Comparison of ENCODE assay signal across 8 mouse cellular contexts in the genomic region with DNA sequence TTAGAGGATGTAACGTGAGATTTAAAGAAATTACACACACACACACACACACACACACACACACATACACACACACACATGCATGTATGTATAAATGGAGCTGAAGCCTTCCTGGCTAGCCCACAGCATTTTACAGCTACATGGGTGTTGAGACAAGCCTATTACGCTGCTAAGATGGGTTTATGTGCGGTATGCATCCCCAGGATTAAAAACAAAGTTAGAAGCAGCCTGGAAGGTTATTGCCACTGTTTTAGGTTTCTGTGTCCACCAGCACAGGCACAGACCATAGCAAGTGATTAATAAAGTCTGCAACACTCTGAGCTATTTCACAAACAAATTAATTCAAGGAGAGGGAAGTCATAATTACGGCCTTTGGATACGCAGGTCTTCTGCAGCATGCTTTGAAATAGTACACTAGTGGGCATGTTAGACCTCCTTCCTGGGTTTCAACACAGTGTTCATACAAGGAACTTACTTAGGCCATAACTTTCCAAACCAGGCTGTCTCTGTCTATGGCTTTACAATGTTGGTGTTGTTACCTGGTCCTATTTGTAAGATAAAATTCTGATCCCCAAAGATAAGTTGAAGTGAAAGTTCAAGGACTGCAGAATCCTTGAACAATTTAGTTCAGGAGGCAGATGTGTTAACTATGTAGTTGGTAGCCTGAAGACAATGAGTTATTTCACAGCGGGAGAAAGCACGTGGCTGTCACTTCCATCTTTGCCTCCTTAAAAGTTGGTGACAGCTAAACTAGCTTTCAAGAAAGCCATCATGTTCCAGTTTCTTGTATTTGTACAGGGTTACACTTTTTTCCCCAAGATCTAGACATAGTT. TPM values are rescaled to one million over a fixed set of nuclear protein-coding genes. Genes with fewer than 3 reads are reported as not detected.
A peak's percentile ranks its signal among the peaks of the same experiment; 100 is the strongest.
DNase-seq lines count a peak whose midpoint lies in the region; ATAC-seq lines count a peak whose summit lies in the region.

No protein-coding gene starts in this region.

- no peaks in the 10 kb centered on the region for H3K9me3 ChIP-seq in embryonic facial prominence, embryonic 12.5 days
- H3K9me3 ChIP-seq in intestine, embryonic 14.5 days (ENCODE audit: control insufficient read depth, low read length), result no peaks in the 10 kb centered on the region
- no peaks in the 10 kb centered on the region for H3K9me3 ChIP-seq in neural tube, embryonic 11.5 days (ENCODE audit: control insufficient read depth, low read length)

- H3K4me1 ChIP-seq in embryonic facial prominence, embryonic 12.5 days, result peaks cover 36% of the 10 kb centered on the region
- H3K4me1 ChIP-seq in intestine, embryonic 14.5 days (replicated peaks; ENCODE audit: control insufficient read depth, insufficient read depth, low read length), result peaks cover 45% of the 10 kb centered on the region
- H3K4me1 ChIP-seq in neural tube, embryonic 11.5 days (ENCODE audit: control insufficient read depth, insufficient read depth, low read length), result 0 out of 2 replicates have a peak, but pooled peaks cover 7% of the 10 kb centered on the region

- peak overlapping the region; percentile 59 for H3K4me2 ChIP-seq in embryonic facial prominence, embryonic 12.5 days (replicated peaks)
- H3K4me2 ChIP-seq in intestine, embryonic 14.5 days (ENCODE audit: low read length), result peak overlapping the region; percentile 81
- peak overlapping the region; percentile 74 for H3K4me2 ChIP-seq in neural tube, embryonic 11.5 days (ENCODE audit: low read depth)

- H3K27me3 ChIP-seq in embryonic facial prominence, embryonic 12.5 days, result no peaks in the 10 kb centered on the region
- H3K27me3 ChIP-seq in intestine, embryonic 14.5 days (replicated peaks; ENCODE audit: control insufficient read depth, insufficient read depth, low read length), result no peaks in the 10 kb centered on the region
- H3K27me3 ChIP-seq in neural tube, embryonic 11.5 days (ENCODE audit: control insufficient read depth, insufficient read depth, low read length), result no peaks in the 10 kb centered on the region

- ATAC-seq in CD4-positive, CD25-positive, alpha-beta regulatory T cell, adult 4 months, result no peak
- no peak for ATAC-seq in embryonic facial prominence, embryonic 12.5 days (ENCODE audit: insufficient number of reproducible peaks, insufficient read depth, low FRiP score, low TSS enrichment)
- ATAC-seq in intestine, embryonic 14.5 days (replicated peaks; ENCODE audit: low FRiP score, low TSS enrichment, low read depth), result no peak
- ATAC-seq in neural tube, embryonic 11.5 days (ENCODE audit: insufficient read depth, low FRiP score, low TSS enrichment), result no peak

- peak overlapping the region; percentile 95 for H3K9ac ChIP-seq in embryonic facial prominence, embryonic 12.5 days
- H3K9ac ChIP-seq in intestine, embryonic 14.5 days (ENCODE audit: low read length), result peak overlapping the region; percentile 89
- H3K9ac ChIP-seq in neural tube, embryonic 11.5 days (ENCODE audit: low read length), result peak overlapping the region; percentile 96

- peak; percentile 48 for DNase-seq in CD4-positive, CD25-positive, alpha-beta regulatory T cell, adult 2 months (ENCODE audit: low read depth, low spot score)
- peak; percentile 52 for DNase-seq in 3134 (ENCODE audit: extremely low read depth, insufficient read length, low spot score)
- DNase-seq in intestine, embryonic 14.5 days (ENCODE audit: low spot score), result peak; percentile 65
- DNase-seq in neural tube, embryonic 11.5 days (ENCODE audit: low spot score), result peak; percentile 30
- no peak for DNase-seq in cerebellum, adult 9-11 months
- no peak for DNase-seq in cerebellum, adult 8-10 months

- no peaks in the 10 kb centered on the region for H3K36me3 ChIP-seq in embryonic facial prominence, embryonic 12.5 days
- no peaks in the 10 kb centered on the region for H3K36me3 ChIP-seq in intestine, embryonic 14.5 days (ENCODE audit: control insufficient read depth, insufficient read depth, low read length)
- no peaks in the 10 kb centered on the region for H3K36me3 ChIP-seq in neural tube, embryonic 11.5 days (ENCODE audit: control insufficient read depth, insufficient read depth, low read length)

- H3K27ac ChIP-seq in embryonic facial prominence, embryonic 12.5 days, result peak overlapping the region; percentile 96
- H3K27ac ChIP-seq in intestine, embryonic 14.5 days (ENCODE audit: low read depth), result peak overlapping the region; percentile 99
- H3K27ac ChIP-seq in neural tube, embryonic 11.5 days (ENCODE audit: low read depth, low read length), result no peak overlapping the region

- WGBS in embryonic facial prominence, embryonic 12.5 days, result 14% methylated on average over 7 of the region's 7 CpGs
- WGBS in intestine, embryonic 14.5 days, result 11% methylated on average over 7 of the region's 7 CpGs
- 42% methylated on average over 7 of the region's 7 CpGs for WGBS in neural tube, embryonic 11.5 days

- peak overlapping the region; percentile 91 for H3K4me3 ChIP-seq in embryonic facial prominence, embryonic 12.5 days
- peak overlapping the region; percentile 79 for H3K4me3 ChIP-seq in intestine, embryonic 14.5 days (ENCODE audit: low read depth, low read length)
- H3K4me3 ChIP-seq in neural tube, embryonic 11.5 days (ENCODE audit: low read depth, low read length), result peak overlapping the region; percentile 78

RNA-seq across cellular contexts. Expression of a gene that starts 29.7 kb away (rescaled TPM):
- polyA plus RNA-seq in CD4-positive, CD25-positive, alpha-beta regulatory T cell, adult 4 months (2017; shearing (Covaris generic)), result 1,000 to 10,000 TPM in 1 of 2 experiments, 100 to 1,000 TPM in 1; 862 to 1,011 TPM
- 63.7 and 74.3 TPM in 2 replicates for polyA plus RNA-seq in embryonic facial prominence, embryonic 12.5 days (2016; fragmentation: Nextera tagmentation; extraction: Ambion mirVana)
- 135 and 141 TPM in 2 replicates for polyA plus RNA-seq in intestine, embryonic 14.5 days (2014; fragmentation: Nextera tagmentation; extraction: Ambion mirVana)
- polyA plus RNA-seq in neural tube, embryonic 11.5 days (2014; fragmentation: Nextera tagmentation; extraction: Ambion mirVana), result 56.1 and 57.7 TPM in 2 replicates

Comparison
In these comparisons a context has a peak if more than half of its experiments do, and no peak if none do; other contexts are left out.
1. DNase-seq: peak in CD4-positive, CD25-positive, alpha-beta regulatory T cell, adult 2 months (single experiment), 3134 (single experiment), intestine, embryonic 14.5 days (single experiment) and neural tube, embryonic 11.5 days (single experiment); none in cerebellum, adult 9-11 months (single experiment) and cerebellum, adult 8-10 months (single experiment).
2. Peak in every context shown above with its lines, with median percentiles within 50 percentile points of each other: H3K4me2 ChIP-seq, H3K4me3 ChIP-seq and H3K9ac ChIP-seq.